Mouse (Mus musculus) MEL (cell line): ENCODE results near the gene Prdm1.

Experiments used
- CTCF ChIP-seq, 3 experiments: IDR thresholded peaks in 2 of 3; conservative IDR thresholded peaks in 1 of 3; 2 replicates each; pipeline ENCODE4 v1.5.1; 2011 to 2012; ENCODE audit warnings: low read length in 3 of 3, low read depth in 2 of 3, mild to moderate bottlenecking in 2 of 3, improper control_type of control experiment in 1 of 3, inconsistent platforms in 1 of 3, mixed read lengths in 1 of 3, moderate library complexity in 1 of 3; ENCODE audit not compliant: control insufficient read depth in 1 of 3, insufficient read depth in 1 of 3, poor library complexity in 1 of 3, severe bottlenecking in 1 of 3
- EP300 ChIP-seq, 2 experiments: IDR thresholded peaks; 2 replicates each; pipeline ENCODE4 v1.6.1; 2011; ENCODE audit warnings: improper control_type of control experiment in 2 of 2, low read length in 2 of 2, low read depth in 1 of 2, mild to moderate bottlenecking in 1 of 2
- POLR2A ChIP-seq, 2 experiments: IDR thresholded peaks; 2 replicates each; pipeline ENCODE4 v1.6.1; 2011 to 2012; ENCODE audit warnings: low read length in 2 of 2, mild to moderate bottlenecking in 2 of 2, control low read depth in 1 of 2, improper control_type of control experiment in 1 of 2, low read depth in 1 of 2, moderate library complexity in 1 of 2; ENCODE audit not compliant: control insufficient read depth in 1 of 2, insufficient read depth in 1 of 2, poor library complexity in 1 of 2
- UBTF ChIP-seq: IDR thresholded peaks from 2 replicates; pipeline ENCODE4 v1.6.1; 2012; ENCODE audit warnings: low read depth, mild to moderate bottlenecking, inconsistent platforms, low read length, improper control_type of control experiment, moderate library complexity, borderline replicate concordance; ENCODE audit not compliant: insufficient read depth

DNA sequence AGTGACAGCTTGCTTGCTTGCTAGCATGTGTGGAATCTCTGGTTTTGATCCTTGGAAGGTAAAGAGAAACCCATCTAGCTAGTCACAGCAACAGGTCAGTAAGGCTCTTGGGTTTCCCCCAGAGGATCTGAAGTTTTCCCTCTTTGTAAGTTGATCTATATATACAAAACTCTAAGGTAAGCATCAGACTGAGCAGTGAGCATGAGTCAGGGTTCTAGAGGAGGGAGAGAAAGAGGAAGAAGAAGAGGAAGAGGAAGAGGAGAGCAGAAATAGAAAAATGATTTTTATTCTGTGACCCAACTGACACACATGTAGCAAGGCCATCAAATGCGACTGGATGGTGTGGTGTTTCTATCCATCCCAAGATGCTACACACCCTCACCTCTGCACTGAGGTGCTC is 90.7 kb downstream of the Prdm1 start:
- no peak for TF ChIP-seq CTCF (IDR thresholded peaks at IDR 0.05 in 2 of 3, conservative IDR thresholded peaks at IDR 0.05 in 1 of 3; ENCODE audit: control insufficient read depth in 1 of 3, insufficient read depth in 1 of 3, low read depth in 2 of 3, low read length in 3 of 3, poor library complexity in 1 of 3, severe bottlenecking in 1 of 3)
- no peak for TF ChIP-seq EP300 (IDR thresholded peaks at IDR 0.05; ENCODE audit: low read depth in 1 of 2, low read length in 2 of 2)
- TF ChIP-seq UBTF = no peak
- no peak for TF ChIP-seq POLR2A (IDR thresholded peaks at IDR 0.05; ENCODE audit: control insufficient read depth in 1 of 2, insufficient read depth in 1 of 2, low read depth in 1 of 2, low read length in 2 of 2, poor library complexity in 1 of 2)
